Mouse (Mus musculus): ENCODE results near the gene Gopc.
"Not testable (repeated sequence)": the region's sequence is repeated elsewhere in the genome, so short reads cannot be mapped to it uniquely, and the experiment has no call there.

Gopc gene

DNA sequence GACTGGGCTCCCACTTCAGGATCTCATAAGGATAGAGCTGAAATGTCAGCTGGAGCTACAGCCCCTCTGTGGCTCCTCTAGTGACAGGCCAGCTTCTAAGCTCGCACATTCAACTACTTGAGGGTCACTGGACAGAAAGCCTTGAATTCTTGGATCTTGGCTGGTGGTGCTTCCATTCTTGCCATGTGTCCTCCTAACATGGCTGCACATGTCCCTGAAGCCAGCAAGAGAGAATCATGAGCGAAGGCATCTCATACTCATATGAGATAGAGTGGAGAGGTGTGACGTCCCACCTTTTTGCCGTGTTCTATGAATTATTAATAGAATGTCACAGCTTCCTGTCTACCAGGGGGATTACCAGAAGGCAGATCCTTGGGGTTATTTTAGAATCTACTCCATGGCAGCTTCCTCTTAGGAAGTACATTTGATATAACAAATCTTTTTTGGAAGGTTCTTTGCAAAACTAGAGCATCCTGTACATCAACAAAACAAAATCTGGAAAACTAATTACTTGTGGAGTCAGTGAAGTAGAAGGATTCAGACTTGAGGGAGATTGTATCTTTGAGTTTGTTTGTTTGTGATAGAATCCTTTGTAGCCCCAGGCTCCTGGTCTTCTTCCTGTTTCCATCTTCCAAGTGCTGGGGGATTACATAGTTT lies 87.9 kb downstream of the Gopc start:
- DNase-seq: no peak

DNA sequence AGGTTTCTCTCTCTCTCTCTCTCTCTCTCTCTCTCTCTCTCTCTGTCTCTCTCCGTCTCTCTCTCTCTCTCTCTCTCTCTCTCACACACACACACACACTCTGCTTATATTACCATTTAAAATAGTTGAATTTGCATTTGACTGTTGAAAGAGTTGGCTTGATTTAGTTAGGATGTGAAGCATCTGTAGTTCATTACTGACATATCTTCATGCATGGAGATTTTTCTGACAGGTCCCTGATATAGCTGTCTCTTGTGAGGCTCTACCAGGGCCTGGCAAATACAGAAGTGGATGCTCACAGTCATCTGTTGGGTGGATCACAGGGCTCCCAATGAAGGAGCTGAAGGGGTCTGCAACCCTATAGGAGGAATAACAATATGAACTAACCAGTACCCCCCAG lies 89.5 kb downstream of the Gopc start:
- not testable (repeated sequence) for DNase-seq

- DNase-seq: no peak
Measured at GRCm38 (mm10) chr10:52289261-52289660, 92.7 kb downstream of the Gopc start.

GRCm38 (mm10) chr10:52287852-52288533 lies 93.9 kb downstream of the Gopc start:
- no peak for DNase-seq
